Mouse (Mus musculus) liver, postnatal 0 days (tissue): ENCODE measurements around the gene Nagk. TPM values are rescaled to one million over a fixed set of nuclear protein-coding genes. Genes with fewer than 3 reads are reported as not detected.
"Not testable (repeated sequence)": the region's sequence is repeated elsewhere in the genome, so short reads cannot be mapped to it uniquely, and the experiment has no call there.

Experiments
- ATAC-seq: fragments of 200-750 bp; cut with Nextera tagmentation; 2 replicates; pipeline ENCODE4 v1.8.0; 2017; ENCODE audit warnings: mild to moderate bottlenecking, moderate library complexity
- DNase-seq: peaks from one replicate; pipeline ENCODE4 v3.0.0-alpha.2; 2016
- H3K27ac ChIP-seq: fragments of 300-500 bp; sonication (generic); 2 replicates; pipeline ENCODE4 v1.5.1; 2014; ENCODE audit warnings: antibody characterized with exemption, moderate library complexity, mild to moderate bottlenecking, low read depth
- H3K27me3 ChIP-seq: fragments of 300-500 bp; sonication (generic); 2 replicates; pipeline ENCODE4 v1.6.1; 2014; ENCODE audit warnings: low read length, control low read depth, mixed read lengths; ENCODE audit not compliant: insufficient read depth
- H3K36me3 ChIP-seq: fragments of 300-500 bp; sonication (generic); replicated peaks from 2 replicates; pipeline ENCODE4 v1.6.1; 2014; ENCODE audit warnings: mild to moderate bottlenecking, control low read depth, low read length, moderate library complexity, mixed read lengths; ENCODE audit not compliant: insufficient read depth
- H3K4me1 ChIP-seq: fragments of 300-500 bp; sonication (generic); 2 replicates; pipeline ENCODE4 v1.6.1; 2014; ENCODE audit warnings: antibody characterized with exemption, mild to moderate bottlenecking, control low read depth; ENCODE audit not compliant: insufficient read depth
- H3K4me2 ChIP-seq: fragments of 300-500 bp; sonication (generic); 2 replicates; pipeline ENCODE4 v1.6.1; 2014; ENCODE audit warnings: low read depth, mild to moderate bottlenecking, low read length, moderate library complexity, mixed read lengths
- H3K4me3 ChIP-seq: fragments of 300-500 bp; sonication (generic); 2 replicates; pipeline ENCODE4 v1.5.1; 2014; ENCODE audit warnings: low read depth, low read length
- H3K9ac ChIP-seq: fragments of 300-500 bp; sonication (generic); replicated peaks from 2 replicates; pipeline ENCODE4 v1.6.1; 2014; ENCODE audit warnings: mild to moderate bottlenecking, moderate library complexity
- H3K9me3 ChIP-seq: fragments of 300-500 bp; sonication (generic); 2 replicates; pipeline ENCODE4 v1.6.1; 2016; ENCODE audit warnings: mild to moderate bottlenecking, control low read depth, low read length, mixed read lengths
- CTCF ChIP-seq: sonication (generic); IDR thresholded peaks from 2 replicates; pipeline ENCODE4 v1.5.1; 2016; ENCODE audit warnings: antibody characterized with exemption, low read depth
- EP300 ChIP-seq: IDR thresholded peaks from 2 replicates; pipeline ENCODE4 v1.6.1; 2016; ENCODE audit warnings: antibody characterized with exemption, low read depth, mild to moderate bottlenecking
- WGBS: fragments of 180-500 bp; shearing (Covaris S2); extraction: QIAGEN DNeasy Blood & Tissue Kit; methylation state at CpG from one replicate; pipeline ENCODE4 v1.1.7; 2014; ENCODE audit not compliant: insufficient replicate concordance; 5-methylcytosine and 5-hydroxymethylcytosine counted together
- polyA plus RNA-seq: library from polyadenylated mRNA; unstranded; fragments of >200 nt; fragmentation: Nextera tagmentation; extraction: Ambion mirVana; gene quantifications from 2 replicates; pipeline ENCODE4 v1.2.1, GENCODE M21; 2015

Nagk gene
- polyA plus RNA-seq, 1 experiment from 2014 or later: 20.9 TPM

- DNase-seq (no peak), ATAC-seq (no peak)
- Histone ChIP-seq H3K9ac (no peak overlapping the region), H3K4me1 (peaks cover 17% of the 10 kb centered on the region; the same call in 1 of the 2 replicates), H3K4me3 (no peak overlapping the region), H3K9me3 (no peaks in the 10 kb centered on the region), H3K27ac (no peak overlapping the region), H3K27me3 (no peaks in the 10 kb centered on the region), H3K4me2 (no peak overlapping the region), H3K36me3 (peaks cover 3% of the 10 kb centered on the region)
- 77% methylated on average over 7 of the region's 7 CpGs for WGBS
- TF ChIP-seq CTCF: no peak
- no peak for TF ChIP-seq EP300
Measured at GRCm38 (mm10) chr6:83778306-83778705, 16.5 kb upstream of the Nagk start.

GRCm38 (mm10) chr6:83779026-83779425 lies 15.8 kb upstream of the Nagk start:
- H3K27me3 ChIP-seq: no peaks in the 10 kb centered on the region
- no peak overlapping the region for H3K9ac ChIP-seq
- H3K4me3 ChIP-seq: no peak overlapping the region
- H3K4me1 ChIP-seq: peaks cover 12% of the 10 kb centered on the region; the same call in 1 of the 2 replicates
- no peaks in the 10 kb centered on the region for H3K9me3 ChIP-seq
- TF ChIP-seq CTCF (peak; percentile 89), EP300 (no peak)
- H3K4me2 ChIP-seq: no peak overlapping the region
- WGBS: 9% methylated on average over 5 of the region's 5 CpGs
- DNase-seq (peak; percentile 55), ATAC-seq (no peak)
- no peak overlapping the region for H3K27ac ChIP-seq
- no peaks in the 10 kb centered on the region for H3K36me3 ChIP-seq

GRCm38 (mm10) chr6:83786426-83786825 lies 8.4 kb upstream of the Nagk start:
- Histone ChIP-seq H3K9ac (no peak overlapping the region), H3K4me1 (peaks cover 1% of the 10 kb centered on the region; the same call in 1 of the 2 replicates), H3K36me3 (no peaks in the 10 kb centered on the region), H3K27me3 (no peaks in the 10 kb centered on the region), H3K4me2 (no peak overlapping the region), H3K4me3 (no peak overlapping the region), H3K27ac (no peak overlapping the region), H3K9me3 (no peaks in the 10 kb centered on the region)
- ATAC-seq (no peak), DNase-seq (no peak)
- WGBS: 62% methylated on average over 3 of the region's 3 CpGs
- TF ChIP-seq EP300: no peak
- TF ChIP-seq CTCF: no peak

- Histone ChIP-seq H3K9ac (no peak overlapping the region), H3K4me2 (no peak overlapping the region), H3K36me3 (no peaks in the 10 kb centered on the region), H3K27me3 (no peaks in the 10 kb centered on the region), H3K4me3 (no peak overlapping the region), H3K4me1 (peaks cover 3% of the 10 kb centered on the region; the same call in 1 of the 2 replicates), H3K27ac (no peak overlapping the region), H3K9me3 (no peaks in the 10 kb centered on the region)
- ATAC-seq: no peak
- TF ChIP-seq EP300 (no peak), CTCF (no peak)
- no peak for DNase-seq
- 76% methylated on average over 7 of the region's 7 CpGs for WGBS
Measured at GRCm38 (mm10) chr6:83788554-83788953, 6.2 kb upstream of the Nagk start.

DNA sequence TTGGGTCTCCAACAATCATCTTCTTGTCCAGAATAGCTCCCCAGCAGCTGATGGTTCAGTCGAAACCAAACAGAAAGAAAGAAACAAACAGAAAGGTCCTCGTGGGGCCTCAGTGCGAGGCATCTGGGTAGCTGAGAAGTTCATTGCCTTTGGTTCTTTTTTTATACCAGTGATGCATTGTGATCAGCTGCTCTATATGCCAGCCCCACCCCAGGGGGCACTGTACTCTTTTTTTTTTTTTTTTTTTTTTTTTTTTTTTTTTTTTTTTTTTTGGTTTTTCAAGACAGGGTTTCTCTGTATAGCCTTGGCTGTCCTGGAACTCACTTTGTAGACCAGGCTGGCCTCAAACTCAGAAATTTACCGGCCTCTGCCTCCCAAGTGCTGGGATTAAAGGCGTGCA lies 4.2 kb upstream of the Nagk start:
- WGBS: 80% methylated on average over 5 of the region's 5 CpGs
- not testable (repeated sequence) for H3K9me3 ChIP-seq
- H3K4me1 ChIP-seq: peaks cover 14% of the 10 kb centered on the region

GRCm38 (mm10) chr6:83791251-83791890 lies 3.4 kb upstream of the Nagk start:
- no peak for TF ChIP-seq EP300
- no peak for TF ChIP-seq CTCF
- DNase-seq (no peak), ATAC-seq (no peak)
- H3K4me1 ChIP-seq: peaks cover 20% of the 10 kb centered on the region
- H3K27me3 ChIP-seq: no peaks in the 10 kb centered on the region
- H3K36me3 ChIP-seq: no peaks in the 10 kb centered on the region
- 33% methylated on average over 4 of the region's 4 CpGs for WGBS
- H3K9me3 ChIP-seq: no peaks in the 10 kb centered on the region
- no peak overlapping the region for H3K27ac ChIP-seq
- no peak overlapping the region for H3K9ac ChIP-seq
- H3K4me2 ChIP-seq: no peak overlapping the region
- H3K4me3 ChIP-seq: no peak overlapping the region

More for the DNA sequence above, 4.2 kb upstream of the Nagk start:
- H3K4me2 ChIP-seq, H3K4me3 ChIP-seq, H3K27ac ChIP-seq, H3K36me3 ChIP-seq, H3K27me3 ChIP-seq, H3K9ac ChIP-seq, ATAC-seq, DNase-seq: not testable (repeated sequence)
